Mouse (Mus musculus): Measurements from ENCODE around the gene Xk. TPM values are rescaled to one million over a fixed set of nuclear protein-coding genes. Genes with fewer than 3 reads are reported as not detected.
"Not testable (repeated sequence)": the region's sequence is repeated elsewhere in the genome, so short reads cannot be mapped to it uniquely, and the experiment has no call there.

Xk gene
- polyA plus RNA-seq, 1 experiment from 2014 or later, result 6.2 TPM

DNA sequence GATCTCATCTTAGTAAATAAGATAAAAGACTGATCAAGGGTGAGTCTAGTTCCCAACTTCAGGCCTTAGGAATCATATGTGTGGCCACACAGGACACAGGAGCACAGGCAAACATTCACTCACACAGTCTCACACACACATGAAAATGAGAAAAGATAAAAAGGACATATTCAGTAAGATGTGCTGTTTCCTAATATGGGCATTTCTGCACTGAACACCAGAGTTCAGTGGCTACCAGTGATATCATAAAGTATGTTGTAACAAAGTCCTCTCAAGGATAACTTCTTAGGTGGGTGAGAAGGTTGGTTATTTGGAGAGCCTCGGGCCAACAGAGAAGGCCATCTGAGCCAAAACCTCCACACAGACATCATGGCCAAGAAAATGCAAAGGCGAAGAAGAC lies 77.8 kb downstream of the Xk start, which contains the start of gene H2al1k:
TSS of gene H2al1k (plus strand) at position 301 of the 400 bp plus-strand sequence.
- H3K9me3 ChIP-seq; H3K4me3 ChIP-seq; DNase-seq (ENCODE audit: low spot score); H3K4me1 ChIP-seq; H3K36me3 ChIP-seq; H3K27me3 ChIP-seq (ENCODE audit: insufficient read depth, poor library complexity, severe bottlenecking); H3K27ac ChIP-seq: not testable (repeated sequence)
- no CpG with 5 or more reads among the region's 2 CpGs for WGBS

Other genes with a start within 250 kb of the Xk start
- not detected in 2 replicates for gene Fthl17e, start 239.3 kb upstream of the Xk start, polyA plus RNA-seq (2016; fragmentation: Nextera tagmentation; extraction: Ambion mirVana)
- gene Fthl17f, start 209.7 kb upstream of the Xk start, polyA plus RNA-seq (2016; fragmentation: Nextera tagmentation; extraction: Ambion mirVana), result not detected in 2 replicates
- gene 4930402K13Rik, start 168.2 kb upstream of the Xk start, polyA plus RNA-seq (2016; fragmentation: Nextera tagmentation; extraction: Ambion mirVana), result not detected in 2 replicates
- gene Lancl3, start 72.9 kb upstream of the Xk start, polyA plus RNA-seq (2016; fragmentation: Nextera tagmentation; extraction: Ambion mirVana), result 0.37 and 0.67 TPM in 2 replicates
- gene Gm14862, start 15.9 kb upstream of the Xk start, polyA plus RNA-seq (2016; fragmentation: Nextera tagmentation; extraction: Ambion mirVana), result not detected in 2 replicates
- gene H2al1m, start 11.0 kb downstream of the Xk start, polyA plus RNA-seq (2016; fragmentation: Nextera tagmentation; extraction: Ambion mirVana), result 0.79 TPM in 1 of 2 replicates, not detected in the other
- gene H2al1k, start 77.9 kb downstream of the Xk start, polyA plus RNA-seq (2016; fragmentation: Nextera tagmentation; extraction: Ambion mirVana), result 0.29 TPM in 1 of 2 replicates, not detected in the other
- 0.21 and 0.23 TPM in 2 replicates for gene Cybb, start 215.0 kb downstream of the Xk start, polyA plus RNA-seq (2016; fragmentation: Nextera tagmentation; extraction: Ambion mirVana)